Mouse (Mus musculus): ENCODE measurements around the gene Rpl28.

The Rpl28 gene

DNA sequence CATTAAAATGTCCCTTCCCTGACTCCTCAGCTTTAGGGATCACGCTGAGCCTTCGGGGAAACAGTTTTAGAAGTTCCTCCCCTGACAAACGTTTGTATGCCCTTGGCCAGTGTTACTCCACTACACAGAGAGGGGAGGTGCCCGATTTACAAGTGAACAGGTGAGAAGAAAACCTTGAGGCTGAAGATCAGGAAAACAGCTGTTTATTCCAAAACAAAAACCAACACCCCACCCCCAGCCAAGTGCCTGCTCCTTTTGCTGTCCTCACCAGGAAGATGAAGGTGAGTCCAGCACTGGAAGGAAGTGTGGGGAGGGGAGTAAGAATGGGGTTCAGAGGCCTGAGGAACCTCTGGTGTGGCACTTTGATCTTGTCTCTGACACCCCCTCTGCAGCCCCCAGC is 32.7 kb downstream of the Rpl28 start:
- in situ Hi-C loops (cut with MboI, MseI) = no loop called here

DNA sequence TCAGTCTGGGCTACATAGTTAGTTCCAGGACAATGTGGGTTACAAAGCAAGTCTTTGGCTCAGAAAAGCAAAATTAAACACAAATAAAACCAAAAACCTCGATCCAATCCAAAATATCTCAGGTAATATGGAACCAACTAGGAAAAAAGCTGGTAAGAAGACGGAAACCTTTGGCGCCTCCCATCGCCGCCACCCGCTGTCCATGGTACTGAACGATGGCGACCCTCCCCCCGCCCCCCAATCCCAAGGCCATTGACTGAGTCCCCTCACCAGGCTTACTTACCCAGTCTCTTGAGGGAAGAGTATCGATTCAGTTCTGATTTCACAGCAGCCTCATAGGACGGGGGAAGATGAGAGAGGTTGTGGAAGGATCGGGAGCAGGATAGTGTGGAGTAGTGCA is 37.8 kb downstream of the Rpl28 start:
- in situ Hi-C loops (cut with MboI, MseI) = no loop called here

DNA sequence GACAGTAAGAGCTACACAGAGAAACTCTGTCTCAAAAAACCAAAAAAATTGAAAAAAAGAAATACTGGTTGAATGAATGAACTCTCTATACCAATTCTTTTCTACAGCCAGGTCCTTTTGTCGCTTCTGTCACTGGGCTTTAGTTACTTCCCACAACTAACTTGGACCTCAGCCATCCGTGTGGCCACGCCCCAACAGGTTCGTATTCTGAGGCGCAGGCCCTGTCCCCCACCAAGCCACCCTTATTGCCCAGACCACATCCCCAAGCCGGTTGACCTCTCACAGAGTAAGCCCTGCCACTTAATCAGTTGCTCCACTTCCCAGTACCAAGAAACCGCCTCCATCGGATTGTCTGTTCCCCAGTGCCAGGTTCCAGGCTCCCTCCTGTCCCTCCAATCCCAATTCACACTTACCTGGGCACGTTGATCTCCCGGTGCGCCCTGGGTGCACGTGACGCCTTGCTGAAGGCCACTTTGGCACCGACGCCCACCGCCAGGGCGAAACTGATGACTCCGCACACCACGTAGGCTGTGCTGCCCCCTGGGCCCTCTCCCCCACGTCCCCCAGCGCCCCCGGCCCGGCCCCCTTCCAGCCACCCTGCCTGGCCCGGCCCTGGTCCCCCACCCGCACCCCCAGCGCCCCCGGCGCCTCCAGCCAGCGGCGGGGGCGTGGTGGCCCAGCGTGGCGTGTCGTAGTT is 43.1 kb downstream of the Rpl28 start:
- in situ Hi-C loops (cut with MboI, MseI) = no loop called here

DNA sequence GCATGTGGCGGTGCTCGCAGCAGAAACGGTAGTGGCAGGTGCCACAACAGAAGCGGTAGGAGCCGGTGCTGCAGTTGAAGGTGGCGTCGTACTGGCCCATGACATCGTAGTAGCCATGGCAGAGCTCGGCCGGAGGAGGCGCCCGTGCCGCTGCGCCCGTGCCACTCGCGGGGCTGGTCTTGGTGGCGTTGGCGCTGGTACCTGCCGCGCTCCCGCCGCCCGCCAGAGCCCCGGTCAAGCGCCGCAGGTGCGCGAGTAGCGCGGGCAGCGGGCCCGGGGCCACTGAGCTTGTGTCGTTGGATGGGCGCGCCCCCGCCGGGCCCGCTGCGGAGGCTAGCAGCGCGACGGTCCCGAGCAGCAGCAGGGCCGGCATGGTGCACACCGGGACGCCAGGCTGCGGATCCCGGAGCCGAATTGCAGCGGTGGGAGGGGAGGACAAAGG is 43.7 kb downstream of the Rpl28 start:
- in situ Hi-C loops (cut with MboI, MseI) = no loop called here

DNA sequence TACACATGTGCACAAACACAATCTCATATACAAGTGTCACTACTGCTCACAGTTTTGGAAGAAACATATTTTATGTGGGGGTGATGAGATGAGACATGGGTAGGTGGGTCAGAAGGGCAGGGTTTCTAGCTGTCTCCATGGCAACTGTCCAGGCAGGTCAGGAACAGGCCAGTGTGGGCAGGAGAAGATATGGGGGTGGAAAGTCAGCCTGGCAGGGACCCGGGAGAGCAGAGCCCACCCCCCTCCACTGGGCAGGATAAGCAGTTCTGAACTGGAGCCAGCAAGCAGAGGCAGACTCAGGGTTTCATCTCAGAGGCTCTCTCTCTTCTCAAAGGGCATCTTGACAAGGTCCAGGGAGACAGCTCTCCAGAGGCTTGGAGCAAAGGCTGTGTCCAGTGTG is 45.0 kb downstream of the Rpl28 start:
- in situ Hi-C loops (cut with MboI, MseI) = no loop called here

DNA sequence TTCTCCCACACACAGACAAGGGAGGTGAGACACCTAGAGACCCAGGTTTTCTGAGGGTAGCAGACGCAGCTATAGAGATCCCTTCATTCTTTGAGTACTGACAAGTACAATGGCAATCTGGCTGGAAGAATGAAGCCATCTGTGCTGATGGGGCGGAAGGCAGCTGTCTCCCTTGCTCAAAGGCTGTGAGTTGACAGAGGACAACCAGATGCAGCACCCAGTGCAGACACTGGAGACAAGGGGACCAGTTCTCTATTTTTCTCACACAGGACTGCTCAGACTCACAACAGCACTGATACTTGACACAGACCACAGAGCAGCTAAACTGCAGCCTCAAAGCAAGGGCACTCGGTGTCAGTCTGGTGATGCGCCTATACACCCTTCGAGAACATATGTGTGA is 49.4 kb downstream of the Rpl28 start:
- in situ Hi-C loops (cut with MboI, MseI) = no loop called here

DNA sequence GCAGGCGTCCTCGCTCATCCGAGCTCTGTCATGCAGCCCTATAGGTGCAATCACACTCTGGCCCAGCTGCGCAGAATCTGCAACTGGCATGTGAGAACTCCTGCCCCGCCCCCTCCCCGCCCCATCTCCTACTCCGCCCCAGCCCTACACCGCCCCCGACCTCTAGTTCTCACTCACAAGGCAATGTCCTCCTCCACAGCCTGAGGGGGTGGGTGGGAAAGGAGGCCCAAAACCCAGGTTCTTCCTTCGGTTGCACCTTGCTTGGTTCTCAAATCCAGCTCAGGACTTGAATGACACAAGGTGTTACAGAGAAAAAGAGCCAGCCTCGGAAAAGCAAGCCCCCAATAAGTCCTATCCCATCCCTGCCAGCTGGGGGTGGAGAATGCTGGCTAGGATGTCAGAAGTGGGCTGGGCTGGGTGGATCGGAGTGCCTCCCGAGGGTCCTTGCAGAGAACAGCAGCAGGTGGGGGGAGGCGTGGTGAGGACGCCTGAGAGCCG is 50.0 kb downstream of the Rpl28 start:
- in situ Hi-C loops (cut with MboI, MseI) = no loop called here

DNA sequence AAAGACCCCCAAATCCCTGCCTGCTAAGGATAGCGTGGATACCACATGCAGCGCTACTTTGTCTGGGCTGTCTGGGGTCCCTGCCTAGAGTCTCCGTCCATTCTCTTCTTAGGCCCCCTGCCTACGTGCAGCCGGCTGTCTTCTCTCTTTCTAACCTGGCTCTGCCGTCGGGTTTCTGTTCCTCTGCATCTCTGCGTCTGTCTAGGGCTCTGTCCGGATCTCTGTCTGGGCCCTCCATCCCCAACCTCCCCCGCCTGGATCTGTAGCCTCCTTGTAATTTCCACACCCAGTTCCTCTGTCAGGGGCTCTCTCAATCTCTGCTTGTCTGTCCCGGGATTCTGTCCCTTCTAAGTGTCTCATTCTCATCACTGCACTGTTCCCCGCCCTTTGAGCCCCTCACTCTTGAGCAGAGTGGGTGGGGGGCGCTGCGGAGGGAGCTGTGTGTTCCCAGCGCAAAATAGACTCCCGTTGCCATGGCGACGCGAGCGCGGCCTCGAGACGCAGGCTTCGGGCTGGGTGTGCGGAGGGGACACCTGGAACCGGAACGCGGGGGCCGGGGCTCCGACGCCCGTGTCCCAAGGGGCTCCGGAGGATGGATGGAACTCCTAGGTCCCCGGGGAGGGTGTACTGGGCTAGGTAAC is 51.0 kb downstream of the Rpl28 start:
- in situ Hi-C loops (cut with MboI, MseI) = no loop called here

DNA sequence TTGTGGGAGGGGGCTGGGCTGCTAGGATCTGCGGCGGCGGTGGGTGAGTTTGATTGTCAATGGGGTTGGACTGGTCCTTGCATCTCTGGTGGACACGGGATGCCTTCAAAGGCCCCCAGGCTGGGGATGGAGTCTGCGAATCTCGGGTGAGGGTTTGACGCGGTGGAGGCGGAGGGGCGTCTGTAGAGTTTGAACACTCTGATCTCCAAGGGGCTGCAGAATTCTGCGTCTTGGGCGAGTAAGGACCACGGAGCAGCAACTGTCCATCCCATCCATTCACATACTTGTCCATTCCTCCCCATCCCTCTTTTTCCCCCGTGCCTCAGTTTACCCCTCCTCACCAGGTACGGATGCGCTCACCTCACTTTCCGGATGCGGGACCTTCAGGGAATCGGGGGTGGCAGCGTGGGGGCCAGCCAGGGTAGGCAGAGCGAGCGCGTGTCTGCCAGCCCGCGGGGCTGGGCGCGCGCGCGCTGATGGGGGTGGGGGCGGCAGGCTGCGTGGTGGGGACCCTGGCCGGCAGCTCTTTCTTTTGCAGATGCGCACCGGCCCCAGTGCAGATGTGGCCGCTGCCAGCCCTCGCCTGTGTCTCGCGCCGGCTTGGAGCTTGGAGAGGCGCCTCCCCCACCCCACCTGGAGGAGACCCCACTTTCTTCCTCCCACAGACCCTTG is 51.7 kb downstream of the Rpl28 start, which contains the start of gene Shisa7:
TSS of gene Shisa7 (minus strand) at position 452 of the 672 bp plus-strand sequence.
- in situ Hi-C loops (cut with MboI, MseI) = no loop called here

All from T-helper 17 cell (primary cell).